29 mouse cellular contexts compared by ENCODE assay signal in the genomic region with DNA sequence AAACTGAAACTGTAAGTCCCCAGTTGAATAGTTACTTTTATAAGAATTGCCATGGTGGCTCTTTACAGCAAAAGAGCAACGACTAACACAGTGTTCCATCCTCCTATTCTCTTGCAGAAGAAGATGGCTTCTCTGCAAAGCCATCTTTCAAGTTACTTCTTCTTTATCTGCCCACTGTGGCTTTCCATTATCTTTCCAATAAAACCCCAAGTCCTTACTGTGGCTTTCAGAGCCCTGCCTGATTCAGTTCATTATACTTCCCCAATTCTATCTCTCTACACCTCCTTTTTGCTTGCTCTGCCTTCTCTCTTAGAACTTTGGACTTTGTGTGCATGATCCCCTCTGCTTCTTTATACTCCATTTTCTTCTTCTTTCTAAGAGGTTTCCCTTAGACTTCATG. TPM values are rescaled to one million over a fixed set of nuclear protein-coding genes. Genes with fewer than 3 reads are reported as not detected.
DNase-seq lines count a peak whose midpoint lies in the region; ATAC-seq and TF ChIP-seq lines count a peak whose summit lies in the region.
"Had no signal": no experiment of that assay in that cellular context is flagged by ENCODE, and none has a peak within 500 bp of the region (broad histone marks: within the 10 kb centered on the region; RNA-seq: fewer than 3 reads in every experiment).

No protein-coding gene starts in this region.

- H3K27ac ChIP-seq in MEL (ENCODE audit: control insufficient read depth, low read depth, low read length) = no peak overlapping the region
- H3K27ac ChIP-seq: embryonic facial prominence, embryonic 13.5 days; embryonic facial prominence, embryonic 15.5 days; forebrain, embryonic 10.5 days; forebrain, embryonic 12.5 days had no signal

- H3K4me1 ChIP-seq in MEL (ENCODE audit: control insufficient read depth in 1 of 2, insufficient read depth in 2 of 2, low read length in 2 of 2) = no peaks in the 10 kb centered on the region
- H3K4me1 ChIP-seq: embryonic facial prominence, embryonic 13.5 days; embryonic facial prominence, embryonic 15.5 days had no signal

- H3K36me3 ChIP-seq in MEL (ENCODE audit: control insufficient read depth in 1 of 2, insufficient read depth in 2 of 2, low read length in 2 of 2) = no peaks in the 10 kb centered on the region
- H3K36me3 ChIP-seq: embryonic facial prominence, embryonic 13.5 days; embryonic facial prominence, embryonic 15.5 days; forebrain, embryonic 10.5 days; forebrain, embryonic 12.5 days; G1E had no signal

- no peaks in the 10 kb centered on the region for H3K79me2 ChIP-seq in MEL (ENCODE audit: control insufficient read depth, insufficient read depth, low read length, poor library complexity)

- TF ChIP-seq EP300 in MEL (IDR thresholded peaks at IDR 0.05; ENCODE audit: low read depth in 1 of 2, low read length in 2 of 2) = peak in 1 of 2 experiments; percentile 13; a peak in 1 of 4 replicates

- no peak overlapping the region for H3K9ac ChIP-seq in MEL (ENCODE audit: control insufficient read depth, low read depth, low read length, poor library complexity, severe bottlenecking)
- H3K9ac ChIP-seq: embryonic facial prominence, embryonic 13.5 days; embryonic facial prominence, embryonic 15.5 days; forebrain, embryonic 12.5 days had no signal

- TF ChIP-seq CTCF in MEL (IDR thresholded peaks at IDR 0.05 in 2 of 3, conservative IDR thresholded peaks at IDR 0.05 in 1 of 3; ENCODE audit: control insufficient read depth in 1 of 3, insufficient read depth in 1 of 3, low read depth in 2 of 3, low read length in 3 of 3, poor library complexity in 1 of 3, severe bottlenecking in 1 of 3) = no peak

- no peaks in the 10 kb centered on the region for H3K27me3 ChIP-seq in MEL (ENCODE audit: control insufficient read depth in 1 of 2, insufficient read depth in 2 of 2, low read length in 2 of 2)
- H3K27me3 ChIP-seq: CH12.LX; embryonic facial prominence, embryonic 13.5 days; embryonic facial prominence, embryonic 15.5 days; forebrain, embryonic 12.5 days had no signal

- H3K4me3 ChIP-seq in MEL (ENCODE audit: control insufficient read depth in 1 of 2, insufficient read depth in 1 of 2, low read depth in 2 of 2, low read length in 2 of 2) = no peak overlapping the region
- H3K4me3 ChIP-seq: embryonic facial prominence, embryonic 13.5 days; embryonic facial prominence, embryonic 15.5 days; erythroblast, embryonic 14.5 days; forebrain, embryonic 10.5 days; forebrain, embryonic 12.5 days had no signal

- no peak for TF ChIP-seq RAD21 in MEL (IDR thresholded peaks at IDR 0.05; ENCODE audit: low read depth, low read length)

- DNase-seq in MEL (ENCODE audit: low read depth, low spot score) = peak; percentile 17
- DNase-seq in lung, adult 18-20 months = no peak
- no peak for DNase-seq in thymus, postnatal 0 days (ENCODE audit: low spot score)
- no peak for DNase-seq in layer of hippocampus, postnatal 25 days (ENCODE audit: extremely low spot score in 1 of 2, low spot score in 1 of 2)
- DNase-seq: adrenal gland, adult 8-10 months; adrenal gland, postnatal 14 days; adrenal gland, postnatal 36 days; B cell, adult 2 months; cerebellum, adult 11-12 months; cerebellum, adult 2 months; cerebellum, adult 9-10 months; cerebellum, postnatal 10 days; cerebellum, postnatal 25 days; embryo, embryonic 11 days had no signal

- TF ChIP-seq POLR2A in MEL (IDR thresholded peaks at IDR 0.05; ENCODE audit: control insufficient read depth in 1 of 2, insufficient read depth in 1 of 2, low read depth in 1 of 2, low read length in 2 of 2, poor library complexity in 1 of 2) = no peak

- ATAC-seq in common myeloid progenitor, adult 5-6 weeks (replicated peaks; ENCODE audit: low read depth, poor library complexity, severe bottlenecking) = peak; percentile 96
- ATAC-seq in megakaryocyte, adult 5-6 weeks (ENCODE audit: poor library complexity, severe bottlenecking) = peak; percentile 67
- ATAC-seq in megakaryocyte-erythroid progenitor cell, adult 5-6 weeks (replicated peaks; ENCODE audit: low FRiP score, low TSS enrichment, poor library complexity, severe bottlenecking) = 0 out of 2 replicates have a peak, but pooled peaks have one; percentile 41
- ATAC-seq: activated CD4-positive, CD25-positive, alpha-beta regulatory T cell, adult 4 months; CD4-positive, CD25-positive, alpha-beta regulatory T cell, adult 4 months; forebrain, embryonic 14.5 days; forebrain, embryonic 16.5 days had no signal

- H3K9me3 ChIP-seq in MEL (replicated peaks; ENCODE audit: insufficient read depth, low read length) = no peaks in the 10 kb centered on the region
- H3K9me3 ChIP-seq: embryonic facial prominence, embryonic 13.5 days; embryonic facial prominence, embryonic 15.5 days; forebrain, embryonic 10.5 days; forebrain, embryonic 12.5 days; G1E had no signal

TF ChIP-seq in MEL, 35 proteins besides CTCF, POLR2A, EP300 and RAD21:
- TF ChIP-seq TBP (IDR thresholded peaks at IDR 0.05; ENCODE audit: low read depth, low read length) (no peak), RCOR1 (IDR thresholded peaks at IDR 0.05; ENCODE audit: low read depth, low read length) (peak; percentile 43; the same call in 1 of the 2 replicates), ELF1 (IDR thresholded peaks at IDR 0.05; ENCODE audit: low read depth, low read length) (no peak), USF2 (IDR thresholded peaks at IDR 0.05; ENCODE audit: borderline replicate concordance in 1 of 2, insufficient read depth in 1 of 2, low read depth in 1 of 2, low read length in 2 of 2) (no peak), ZKSCAN1 (IDR thresholded peaks at IDR 0.05; ENCODE audit: low read depth, low read length) (no peak), MXI1 (IDR thresholded peaks at IDR 0.05; ENCODE audit: low read depth, low read length) (no peak), SMC3 (IDR thresholded peaks at IDR 0.05; ENCODE audit: low read depth, low read length) (no peak), MAFK (IDR thresholded peaks at IDR 0.05; ENCODE audit: borderline replicate concordance, low read depth, low read length) (no peak)

RNA-seq across cellular contexts. Expression of gene Itgb8, which starts 30.1 kb away (rescaled TPM):
- total RNA-seq in MEL (2012; rRNA removed) = not detected in 2 replicates
- not detected for polyA plus RNA-seq in MEL (2012; ENCODE audit: insufficient read depth in 1 of 2, insufficient read length in 2 of 2, low read depth in 1 of 2, low replicate concordance in 2 of 2, missing spikeins in 1 of 2)
- total RNA-seq in common myeloid progenitor, adult 5-6 weeks (2017) = not detected in 2 replicates
- total RNA-seq in megakaryocyte, adult 5-6 weeks (2015) = 0.02 TPM in 1 of 2 replicates, not detected in the other
- total RNA-seq in megakaryocyte, adult 5-6 weeks (2017) = not detected in 2 replicates
- total RNA-seq in megakaryocyte-erythroid progenitor cell, adult 5-6 weeks (2014; fragmentation: Nextera tagmentation) = 1.1 TPM in 1 of 2 replicates, not detected in the other
- total RNA-seq in megakaryocyte-erythroid progenitor cell, adult 5-6 weeks (2017) = 0.09 TPM in 1 of 2 replicates, not detected in the other
- polyA plus RNA-seq in thymus, postnatal 0 days (2015; fragmentation: Nextera tagmentation; extraction: Ambion mirVana) = 0.38 and 0.49 TPM in 2 replicates
- total RNA-seq in layer of hippocampus, postnatal 25 days (2021) = 10 to 100 TPM; 30.7 to 32.9 TPM
- total RNA-seq: CH12.LX had no signal
- polyA plus RNA-seq: erythroblast, embryonic 14.5 days; G1E had no signal

RNA-seq across cellular contexts. Expression of gene Macc1, which starts 45.3 kb away (rescaled TPM):
- not detected in 2 replicates for total RNA-seq in MEL (2012; rRNA removed)
- not detected for polyA plus RNA-seq in MEL (2012; ENCODE audit: insufficient read depth in 1 of 2, insufficient read length in 2 of 2, low read depth in 1 of 2, low replicate concordance in 2 of 2, missing spikeins in 1 of 2)
- not detected in 2 replicates for total RNA-seq in common myeloid progenitor, adult 5-6 weeks (2017)
- 0.05 TPM in 1 of 2 replicates, not detected in the other for total RNA-seq in megakaryocyte, adult 5-6 weeks (2015)
- not detected in 2 replicates for total RNA-seq in megakaryocyte, adult 5-6 weeks (2017)
- total RNA-seq in megakaryocyte-erythroid progenitor cell, adult 5-6 weeks (2014; fragmentation: Nextera tagmentation) = not detected in 2 replicates
- total RNA-seq in megakaryocyte-erythroid progenitor cell, adult 5-6 weeks (2017) = not detected in 2 replicates
- polyA plus RNA-seq in thymus, postnatal 0 days (2015; fragmentation: Nextera tagmentation; extraction: Ambion mirVana) = 0.04 and 0.15 TPM in 2 replicates
- not detected for total RNA-seq in layer of hippocampus, postnatal 25 days (2021)
- total RNA-seq: adrenal gland, adult 18-20 months; adrenal gland, adult 8-10 months had no signal
- polyA plus RNA-seq: activated CD4-positive, CD25-positive, alpha-beta regulatory T cell, adult 4 months; CD4-positive, CD25-positive, alpha-beta regulatory T cell, adult 4 months; cerebellum, adult 2 months; erythroblast, embryonic 14.5 days; forebrain, embryonic 14.5 days; forebrain, embryonic 16.5 days; G1E had no signal

Comparison
In these comparisons a context has a peak if more than half of its experiments do, and no peak if none do; other contexts are left out.
1. ATAC-seq: peak in every context shown above with its lines; median percentile 96 in common myeloid progenitor, adult 5-6 weeks; 67 in megakaryocyte, adult 5-6 weeks; 41 in megakaryocyte-erythroid progenitor cell, adult 5-6 weeks.
2. RNA of gene Itgb8, which starts 30.1 kb away (total RNA-seq): 30.7 to 32.9 TPM in layer of hippocampus, postnatal 25 days; 0.09 to 1.1 TPM in megakaryocyte-erythroid progenitor cell, adult 5-6 weeks, not detected in MEL, not detected in common myeloid progenitor, adult 5-6 weeks and 0.02 TPM in megakaryocyte, adult 5-6 weeks; every median in the first group is over 10 times any median in the second.